ENCODE assay signal across 2 mouse cellular contexts in the genomic region with DNA sequence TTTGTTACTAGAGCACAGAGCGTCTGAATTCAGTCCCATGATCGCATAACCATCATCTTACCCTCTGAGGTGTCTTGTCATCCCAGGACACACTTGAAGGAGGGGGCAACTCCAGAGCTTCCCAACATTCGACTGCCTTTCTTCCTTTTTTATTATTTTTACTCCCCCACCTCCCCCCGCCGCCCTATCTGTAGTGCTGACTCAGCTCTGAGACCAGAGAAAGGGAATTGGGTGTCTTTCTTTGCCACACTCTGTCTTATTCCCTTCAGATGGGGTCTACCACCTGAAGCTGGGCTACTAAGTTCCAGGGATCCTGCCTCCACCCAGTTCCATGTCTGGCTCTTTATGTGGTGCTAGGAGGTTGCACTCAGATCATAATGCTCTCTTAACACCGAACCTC.
A peak's percentile ranks its signal among the peaks of the same experiment; 100 is the strongest.
TF ChIP-seq lines count a peak whose summit lies in the region.

No protein-coding gene starts in this region.

TF ChIP-seq in CH12.LX, 34 proteins besides CTCF, POLR2A, EP300 and RAD21:
- TF ChIP-seq MAFK (IDR thresholded peaks at IDR 0.05; ENCODE audit: insufficient replicate concordance, low read length) (peak; percentile 60; the same call in 1 of the 2 replicates), ELF1 (IDR thresholded peaks at IDR 0.05; ENCODE audit: low read depth, low read length) (no peak)

TF ChIP-seq in MEL, 35 proteins besides CTCF, POLR2A, EP300 and RAD21:
- TF ChIP-seq ZMIZ1 (IDR thresholded peaks at IDR 0.05; ENCODE audit: low read depth, low read length) (0 out of 2 replicates have a peak, but pooled peaks have one; percentile 16), USF2 (IDR thresholded peaks at IDR 0.05; ENCODE audit: borderline replicate concordance in 1 of 2, insufficient read depth in 1 of 2, low read depth in 1 of 2, low read length in 2 of 2) (no peak), TCF12 (IDR thresholded peaks at IDR 0.05; ENCODE audit: low read depth, low read length) (no peak), MAFK (IDR thresholded peaks at IDR 0.05; ENCODE audit: borderline replicate concordance, low read depth, low read length) (peak; percentile 94), MAZ (IDR thresholded peaks at IDR 0.05; ENCODE audit: low read depth, low read length) (0 out of 2 replicates have a peak, but pooled peaks have one; percentile 15), BHLHE40 (IDR thresholded peaks at IDR 0.05; ENCODE audit: borderline replicate concordance, low read depth, low read length) (no peak), SMC3 (IDR thresholded peaks at IDR 0.05; ENCODE audit: low read depth, low read length) (0 out of 2 replicates have a peak, but pooled peaks have one; percentile 7), MAX (IDR thresholded peaks at IDR 0.05; ENCODE audit: low read length) (no peak)
